Mouse (Mus musculus) liver, embryonic 14.5 days (tissue): ENCODE measurements around the gene Avil. TPM values are rescaled to one million over a fixed set of nuclear protein-coding genes. Genes with fewer than 3 reads are reported as not detected.

Source experiments
- ATAC-seq: fragments of 200-750 bp; cut with Nextera tagmentation; 2 replicates; pipeline ENCODE4 v1.8.0; 2017; ENCODE audit warnings: moderate number of reproducible peaks, mild to moderate bottlenecking, moderate library complexity; ENCODE audit not compliant: insufficient read depth
- DNase-seq, 3 experiments: peaks; one replicate each; pipeline ENCODE4 v3.0.0-alpha.2; 2012 to 2013; ENCODE audit warnings: low read depth in 3 of 3, low spot score in 3 of 3
- H3K27ac ChIP-seq: fragments of 300-500 bp; sonication (generic); 2 replicates; pipeline ENCODE4 v1.5.1; 2014; ENCODE audit warnings: moderate library complexity, mild to moderate bottlenecking, control low read depth, inconsistent platforms
- H3K27me3 ChIP-seq: fragments of 300-500 bp; sonication (generic); 2 replicates; pipeline ENCODE4 v1.6.1; 2014; ENCODE audit warnings: mild to moderate bottlenecking, low read length, moderate library complexity; ENCODE audit not compliant: control insufficient read depth, insufficient read depth
- H3K36me3 ChIP-seq: fragments of 300-500 bp; sonication (generic); replicated peaks from 2 replicates; pipeline ENCODE4 v1.6.1; 2014; ENCODE audit warnings: low read depth; ENCODE audit not compliant: control insufficient read depth, insufficient read depth
- H3K4me1 ChIP-seq, 2 experiments: fragments of 200-500 bp in 1 of 2; fragments of 300-500 bp in 1 of 2; sonication (generic) in 1 of 2; replicated peaks; 2 replicates each; pipeline ENCODE4 v1.6.1; 2012 to 2014; ENCODE audit warnings: antibody characterized with exemption in 1 of 2, inconsistent platforms in 1 of 2, low read length in 1 of 2; ENCODE audit not compliant: control insufficient read depth in 2 of 2, insufficient read depth in 2 of 2
- H3K4me2 ChIP-seq: fragments of 300-500 bp; sonication (generic); 2 replicates; pipeline ENCODE4 v1.6.1; 2014; ENCODE audit warnings: low read depth, mild to moderate bottlenecking, control low read depth, moderate library complexity
- H3K4me3 ChIP-seq, 2 experiments: fragments of 200-500 bp in 1 of 2; fragments of 300-500 bp in 1 of 2; sonication (generic) in 1 of 2; 2 replicates each; pipeline ENCODE4 v1.5.1; 2012 to 2014; ENCODE audit warnings: low read depth in 2 of 2, low read length in 2 of 2, mild to moderate bottlenecking in 2 of 2, control low read depth in 1 of 2, inconsistent platforms in 1 of 2, moderate library complexity in 1 of 2; ENCODE audit not compliant: insufficient read depth in 1 of 2
- H3K9ac ChIP-seq: fragments of 300-500 bp; sonication (generic); replicated peaks from 2 replicates; pipeline ENCODE4 v1.6.1; 2014; ENCODE audit warnings: mild to moderate bottlenecking, control low read depth, moderate library complexity
- H3K9me3 ChIP-seq: fragments of 300-500 bp; sonication (generic); 2 replicates; pipeline ENCODE4 v1.6.1; 2016; ENCODE audit warnings: low read length, mixed read lengths; ENCODE audit not compliant: control insufficient read depth
- CTCF ChIP-seq: IDR thresholded peaks from 2 replicates; pipeline ENCODE4 v1.5.1; 2016; ENCODE audit warnings: antibody characterized with exemption, low read depth, control low read depth
- EP300 ChIP-seq: IDR thresholded peaks from 2 replicates; pipeline ENCODE4 v1.6.1; 2016; ENCODE audit warnings: antibody characterized with exemption, low read depth
- WGBS: fragments of 180-500 bp; shearing (Covaris S2); extraction: QIAGEN DNeasy Blood & Tissue Kit; methylation state at CpG from one replicate; pipeline ENCODE4 v1.1.7; 2014; ENCODE audit not compliant: insufficient replicate concordance; 5-methylcytosine and 5-hydroxymethylcytosine counted together
- polyA plus RNA-seq, 2 experiments: library from polyadenylated mRNA; depleted of rRNA in 1 of 2; stranded (reverse) in 1 of 2; unstranded in 1 of 2; fragments of >200 nt; fragmentation: Nextera tagmentation in 1 of 2; extraction: Ambion mirVana in 1 of 2; gene quantifications; 2 replicates each; pipeline versions ENCODE4 v1.2.1 to v1.2.3; 2012 to 2014

The Avil gene
- polyA plus RNA-seq, 2 experiments, result 0.03 to 0.12 TPM

- no peaks in the 10 kb centered on the region for H3K27me3 ChIP-seq
- no peaks in the 10 kb centered on the region; the same call in 1 of the 2 replicates for H3K36me3 ChIP-seq
- DNase-seq, result no peak
- no peak overlapping the region for H3K9ac ChIP-seq
- WGBS, result 60% methylated on average over 1 of the region's 1 CpGs
- H3K4me3 ChIP-seq, result no peak overlapping the region
- ATAC-seq, result no peak
- no peak overlapping the region for H3K27ac ChIP-seq
- H3K9me3 ChIP-seq, result no peaks in the 10 kb centered on the region
- H3K4me2 ChIP-seq, result no peak overlapping the region
- H3K4me1 ChIP-seq, result no peaks in the 10 kb centered on the region
- TF ChIP-seq EP300 (no peak), CTCF (no peak)
Observed at GRCm38 (mm10) chr10:127002056-127002455, 1.5 kb downstream of the Avil start.

GRCm38 (mm10) chr10:127002765-127003164 is 2.3 kb downstream of the Avil start:
- no peak for ATAC-seq
- H3K27me3 ChIP-seq, result no peaks in the 10 kb centered on the region
- H3K36me3 ChIP-seq, result no peaks in the 10 kb centered on the region; the same call in 1 of the 2 replicates
- H3K4me3 ChIP-seq, result no peak overlapping the region
- DNase-seq, result no peak
- H3K9ac ChIP-seq, result no peak overlapping the region
- H3K4me1 ChIP-seq, result no peaks in the 10 kb centered on the region
- 50% methylated on average over 5 of the region's 5 CpGs for WGBS
- H3K27ac ChIP-seq, result no peak overlapping the region
- TF ChIP-seq CTCF, result no peak
- TF ChIP-seq EP300, result no peak
- H3K4me2 ChIP-seq, result no peak overlapping the region
- no peaks in the 10 kb centered on the region for H3K9me3 ChIP-seq

GRCm38 (mm10) chr10:127003334-127003733 is 2.8 kb downstream of the Avil start:
- H3K9me3 ChIP-seq, result no peaks in the 10 kb centered on the region
- H3K27me3 ChIP-seq, result no peaks in the 10 kb centered on the region
- H3K4me3 ChIP-seq, result no peak overlapping the region
- H3K36me3 ChIP-seq, result no peaks in the 10 kb centered on the region; the same call in 1 of the 2 replicates
- TF ChIP-seq CTCF (no peak), EP300 (no peak)
- 77% methylated on average over 8 of the region's 8 CpGs for WGBS
- ATAC-seq (no peak), DNase-seq (no peak)
- H3K4me2 ChIP-seq, result no peak overlapping the region
- H3K9ac ChIP-seq, result no peak overlapping the region
- H3K4me1 ChIP-seq, result no peaks in the 10 kb centered on the region
- H3K27ac ChIP-seq, result no peak overlapping the region

GRCm38 (mm10) chr10:127003806-127004205 is 3.3 kb downstream of the Avil start:
- H3K9ac ChIP-seq, result no peak overlapping the region
- ATAC-seq, result no peak
- H3K27me3 ChIP-seq, result no peaks in the 10 kb centered on the region
- no peak overlapping the region for H3K4me2 ChIP-seq
- H3K36me3 ChIP-seq, result no peaks in the 10 kb centered on the region
- 61% methylated on average over 7 of the region's 7 CpGs for WGBS
- H3K9me3 ChIP-seq, result no peaks in the 10 kb centered on the region
- TF ChIP-seq CTCF (no peak), EP300 (no peak)
- no peak overlapping the region for H3K27ac ChIP-seq
- no peak overlapping the region for H3K4me3 ChIP-seq
- no peak for DNase-seq
- no peaks in the 10 kb centered on the region for H3K4me1 ChIP-seq

GRCm38 (mm10) chr10:127016488-127016887 is 16.0 kb downstream of the Avil start:
- ATAC-seq (no peak), DNase-seq (no peak)
- Histone ChIP-seq H3K36me3 (no peaks in the 10 kb centered on the region), H3K27me3 (no peaks in the 10 kb centered on the region), H3K9me3 (no peaks in the 10 kb centered on the region), H3K9ac (no peak overlapping the region), H3K27ac (no peak overlapping the region), H3K4me3 (no peak overlapping the region), H3K4me2 (no peak overlapping the region), H3K4me1 (no peaks in the 10 kb centered on the region)
- 49% methylated on average over 5 of the region's 5 CpGs for WGBS
- TF ChIP-seq EP300 (no peak), CTCF (peak; percentile 29; the same call in 1 of the 2 replicates)
